In genomic region chr2:31245491-31246141, GRCm38 (mm10) we compare ENCODE assay signal across 8 mouse cellular contexts. TPM values are rescaled to one million over a fixed set of nuclear protein-coding genes. Genes with fewer than 3 reads are reported as not detected.
A peak's percentile ranks its signal among the peaks of the same experiment; 100 is the strongest.
DNase-seq lines count a peak whose midpoint lies in the region; ATAC-seq and TF ChIP-seq lines count a peak whose summit lies in the region.

Gene Ncs1, plus strand, starts transcription at chr2:31245823.

- H3K27ac ChIP-seq in hindbrain, embryonic 13.5 days: peak within 1 kb of the TSS; percentile 92
- no peak within 1 kb of the TSS for H3K27ac ChIP-seq in lung, postnatal 0 days (ENCODE audit: low read length)

- peak; percentile 9; the same call in 1 of the 2 replicates for TF ChIP-seq CTCF in lung, postnatal 0 days (IDR thresholded peaks at IDR 0.05)

- peak; percentile 84 for ATAC-seq in hindbrain, embryonic 13.5 days (ENCODE audit: low FRiP score)
- ATAC-seq in lung, postnatal 0 days: peak; percentile 82
- no peak for ATAC-seq in erythroid progenitor cell, adult 5-6 weeks (replicated peaks; ENCODE audit: low FRiP score, poor library complexity, severe bottlenecking)

- H3K4me2 ChIP-seq in hindbrain, embryonic 13.5 days: peak within 1 kb of the TSS; percentile 96
- H3K4me2 ChIP-seq in lung, postnatal 0 days (replicated peaks; ENCODE audit: low read depth, low read length): peak within 1 kb of the TSS; percentile 100

- H3K9ac ChIP-seq in hindbrain, embryonic 13.5 days: peak within 1 kb of the TSS; percentile 98
- H3K9ac ChIP-seq in lung, postnatal 0 days (replicated peaks; ENCODE audit: low read depth): peak within 1 kb of the TSS; percentile 34; the same call in 1 of the 2 replicates

- TF ChIP-seq EP300 in lung, postnatal 0 days (IDR thresholded peaks at IDR 0.05): no peak

- no peaks in the 10 kb centered on the region for H3K9me3 ChIP-seq in hindbrain, embryonic 13.5 days
- no peaks in the 10 kb centered on the region for H3K9me3 ChIP-seq in lung, postnatal 0 days (ENCODE audit: low read length)

- H3K27me3 ChIP-seq in hindbrain, embryonic 13.5 days: peaks cover 21% of the 10 kb centered on the region
- no peaks in the 10 kb centered on the region for H3K27me3 ChIP-seq in lung, postnatal 0 days (replicated peaks; ENCODE audit: insufficient read depth, low read length)

- H3K36me3 ChIP-seq in hindbrain, embryonic 13.5 days: peaks cover 19% of the 10 kb centered on the region
- no peaks in the 10 kb centered on the region for H3K36me3 ChIP-seq in lung, postnatal 0 days (ENCODE audit: insufficient read depth, low read length)

- WGBS in hindbrain, embryonic 13.5 days: under 1% methylated on average over 71 of the region's 89 CpGs
- 2% methylated on average over 23 of the region's 89 CpGs for WGBS in lung, postnatal 0 days

- peak within 1 kb of the TSS; percentile 96 for H3K4me3 ChIP-seq in hindbrain, embryonic 13.5 days
- peak within 1 kb of the TSS; percentile 57 for H3K4me3 ChIP-seq in lung, postnatal 0 days (ENCODE audit: low read depth, low read length)

- H3K4me1 ChIP-seq in hindbrain, embryonic 13.5 days (replicated peaks): peaks cover 62% of the 10 kb centered on the region
- H3K4me1 ChIP-seq in lung, postnatal 0 days (ENCODE audit: insufficient read depth, low read depth, low read length): peaks cover 8% of the 10 kb centered on the region

- DNase-seq in R1 (ENCODE audit: low read depth, low spot score): peak; percentile 47
- peak; percentile 79 to 86 for DNase-seq in cerebellum, postnatal 14 days
- DNase-seq in frontal cortex, postnatal 36 days (ENCODE audit: low spot score in 2 of 2): peak; percentile 88 to 89
- peak; percentile 75 to 84 for DNase-seq in layer of hippocampus, postnatal 25 days (ENCODE audit: extremely low spot score in 1 of 2, low spot score in 1 of 2)
- peak; percentile 62 for DNase-seq in lung, postnatal 0 days (ENCODE audit: low spot score)
- peak; percentile 83 for DNase-seq in ovary, postnatal 36 days (ENCODE audit: low spot score)

RNA-seq across cellular contexts. Expression of gene Ncs1, which starts in this region (rescaled TPM):
- polyA plus RNA-seq in hindbrain, embryonic 13.5 days (2015; fragmentation: Nextera tagmentation; extraction: Ambion mirVana): 144 and 150 TPM in 2 replicates
- 100 to 1,000 TPM; 259 to 284 TPM for total RNA-seq in layer of hippocampus, postnatal 25 days (2021)
- 3.8 and 4.7 TPM in 2 replicates for polyA plus RNA-seq in lung, postnatal 0 days (2015; fragmentation: Nextera tagmentation; extraction: Ambion mirVana)
- not detected in 2 replicates for total RNA-seq in erythroid progenitor cell, adult 5-6 weeks (2015; ENCODE audit: low replicate concordance)
- 0.39 TPM in 1 of 2 replicates, not detected in the other for total RNA-seq in erythroid progenitor cell, adult 5-6 weeks (2017; ENCODE audit: low replicate concordance)

Comparison
In these comparisons a context has a peak if more than half of its experiments do, and no peak if none do; other contexts are left out.
1. RNA of gene Ncs1 (total RNA-seq): 259 to 284 TPM in layer of hippocampus, postnatal 25 days; 0.39 TPM in erythroid progenitor cell, adult 5-6 weeks; every median in the first group is over 100 times any median in the second.
2. RNA of gene Ncs1 (polyA plus RNA-seq): 144 to 150 TPM in hindbrain, embryonic 13.5 days; 3.8 to 4.7 TPM in lung, postnatal 0 days; every median in the first group is over 10 times any median in the second.
3. Peak in every context shown above with its lines, with median percentiles within 50 percentile points of each other: DNase-seq.